Mouse (Mus musculus): ENCODE measurements at regions not wholly inside any gene's neighbourhood (a gene's known extent, or its start where the extent isn't known, plus 50 kb on each side); places are given as distances from the start of the nearest gene placed in this dataset.

DNA sequence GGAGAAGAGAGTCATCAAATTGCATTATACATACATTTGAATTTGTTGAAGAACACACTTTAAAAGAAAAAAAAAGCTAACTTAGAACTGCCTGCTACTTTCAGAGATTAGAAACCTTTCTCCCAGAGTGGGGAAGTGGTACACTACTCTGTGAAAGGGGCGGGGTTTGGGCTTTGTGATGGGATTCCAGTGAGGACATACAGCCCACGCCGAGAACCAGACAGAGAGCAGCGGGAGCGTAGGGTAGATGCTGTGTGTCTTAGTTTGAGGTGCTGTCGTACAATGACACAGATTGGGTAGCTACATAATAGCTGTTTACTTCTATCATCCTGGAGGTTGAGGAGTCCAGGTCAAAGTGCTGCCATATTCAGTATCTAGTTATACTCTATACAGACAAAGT, 136.5 kb upstream of the Serpine2 start:
- DNase-seq (ENCODE audit: low read depth, low spot score) = no peak
- ChIA-PET POLR2A (no interaction called here), CTCF (interaction anchor here (1.2 kb wide), 1 partner anchor 11 kb away, joined by 3 read pairs; no protein-coding TSS in a partner anchor)
- peaks cover 10% of the 10 kb centered on the region for H3K27me3 ChIP-seq
- no peak for ATAC-seq
- in situ Hi-C loops (cut with MboI; ENCODE audit: low pct_unique_long_range_greater_than_20kb) = no loop called here
- no peak for TF ChIP-seq CTCF (IDR thresholded peaks at IDR 0.05)

- DNase-seq (ENCODE audit: low read depth, low spot score) (no peak), ATAC-seq (no peak)
- no peak for TF ChIP-seq CTCF (IDR thresholded peaks at IDR 0.05)
- CTCF ChIA-PET = interaction anchor here (1.0 kb wide), 1 partner anchor 14 kb away, joined by 3 read pairs; no protein-coding TSS in a partner anchor
- POLR2A ChIA-PET = no interaction called here
- H3K27me3 ChIP-seq = no peaks in the 10 kb centered on the region
- in situ Hi-C loops (cut with MboI; ENCODE audit: low pct_unique_long_range_greater_than_20kb) = no loop called here
Observed at GRCm38 (mm10) chr1:79984721-79985120, 123.7 kb upstream of the Serpine2 start.

- in situ Hi-C loops (cut with MboI; ENCODE audit: low pct_unique_long_range_greater_than_20kb) = no loop called here
- POLR2A ChIA-PET = no interaction called here
- no peak for TF ChIP-seq CTCF (IDR thresholded peaks at IDR 0.05)
- peaks cover 17% of the 10 kb centered on the region for H3K27me3 ChIP-seq
- no peak for DNase-seq (ENCODE audit: low read depth, low spot score)
- ATAC-seq = no peak
- CTCF ChIA-PET = no interaction called here
Observed at GRCm38 (mm10) chr1:79982678-79983280, 121.8 kb upstream of the Serpine2 start.

GRCm38 (mm10) chr1:79979863-79980262, 118.9 kb upstream of the Serpine2 start:
- no peak for ATAC-seq
- peaks cover 17% of the 10 kb centered on the region for H3K27me3 ChIP-seq
- no peak for DNase-seq (ENCODE audit: low read depth, low spot score)
- CTCF ChIA-PET = no interaction called here
- POLR2A ChIA-PET = no interaction called here
- TF ChIP-seq CTCF (IDR thresholded peaks at IDR 0.05) = no peak
- in situ Hi-C loops (cut with MboI; ENCODE audit: low pct_unique_long_range_greater_than_20kb) = no loop called here

DNA sequence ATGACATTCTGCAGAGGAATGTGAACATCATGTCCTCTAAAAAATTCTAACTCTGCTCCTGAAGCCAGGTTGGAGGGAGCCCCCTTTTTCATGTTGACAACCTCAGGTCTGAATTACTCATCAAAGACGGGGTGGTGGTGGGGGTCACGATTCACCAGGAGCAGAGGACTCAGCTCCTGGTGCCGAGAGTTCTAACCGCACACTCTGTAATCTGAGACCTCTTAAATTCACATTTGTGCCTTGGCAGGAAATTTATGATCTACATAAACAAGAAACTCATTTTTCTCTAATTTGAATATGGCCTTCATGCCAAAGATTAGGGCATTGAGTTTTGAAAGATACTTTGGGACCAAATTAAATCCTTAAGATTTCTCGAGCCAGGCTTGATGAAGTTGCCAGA, 117.2 kb upstream of the Serpine2 start:
- ATAC-seq (no peak), DNase-seq (ENCODE audit: low read depth, low spot score) (no peak)
- in situ Hi-C loops (cut with MboI; ENCODE audit: low pct_unique_long_range_greater_than_20kb) = no loop called here
- ChIA-PET CTCF (no interaction called here), POLR2A (no interaction called here)
- H3K27me3 ChIP-seq = peaks cover 17% of the 10 kb centered on the region
- no peak for TF ChIP-seq CTCF (IDR thresholded peaks at IDR 0.05)

DNA sequence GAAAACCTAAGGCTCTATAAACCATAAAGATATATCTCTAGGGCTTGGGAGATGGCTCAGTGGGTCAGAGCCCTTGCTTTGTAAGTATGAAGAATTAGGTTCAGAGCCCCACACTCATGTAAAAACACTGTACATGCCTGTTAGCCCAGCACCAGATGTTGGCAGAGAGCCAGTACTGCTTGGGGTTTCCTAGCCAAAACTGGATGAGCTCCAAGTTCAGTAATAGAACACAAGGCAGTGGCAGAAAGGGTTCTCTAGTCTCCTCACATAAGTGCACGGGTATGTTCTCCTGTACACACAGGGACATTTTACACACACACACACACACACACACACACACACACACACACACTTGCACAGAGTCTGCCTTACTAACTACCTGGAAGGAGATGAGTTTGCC, 95.1 kb upstream of the Serpine2 start:
- ChIA-PET POLR2A (no interaction called here), CTCF (interaction anchor here (0.6 kb wide), 1 partner anchor 224 kb away, joined by 3 read pairs; no protein-coding TSS in a partner anchor)
- TF ChIP-seq CTCF (IDR thresholded peaks at IDR 0.05) = no peak
- peaks cover 16% of the 10 kb centered on the region for H3K27me3 ChIP-seq
- in situ Hi-C loops (cut with MboI; ENCODE audit: low pct_unique_long_range_greater_than_20kb) = no loop called here
- no peak for ATAC-seq
- no peak for DNase-seq (ENCODE audit: low read depth, low spot score)

DNA sequence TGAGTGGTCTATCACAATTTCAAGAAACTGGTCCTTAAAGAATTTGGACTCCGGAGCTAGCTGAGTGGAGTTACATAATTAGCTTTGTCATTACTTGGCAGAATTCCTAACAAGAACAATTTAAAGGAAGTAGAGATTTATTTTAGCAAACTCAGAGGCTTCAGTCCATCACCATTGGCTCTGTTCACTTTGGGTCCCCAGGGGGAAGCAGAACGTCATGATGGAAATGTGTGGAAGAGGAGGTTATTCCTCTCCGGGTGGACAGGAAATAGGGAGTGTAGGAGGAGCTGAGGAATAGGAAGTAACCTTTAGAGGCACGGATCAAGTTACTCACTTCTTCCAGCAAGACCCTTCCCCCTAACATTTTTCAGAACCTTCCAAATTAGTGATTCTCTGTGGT, 83.3 kb upstream of the Serpine2 start:
- POLR2A ChIA-PET = no interaction called here
- CTCF ChIA-PET = no interaction called here
- in situ Hi-C loops (cut with MboI; ENCODE audit: low pct_unique_long_range_greater_than_20kb) = no loop called here
- no peak for TF ChIP-seq CTCF (IDR thresholded peaks at IDR 0.05)
- H3K27me3 ChIP-seq = peaks cover 5% of the 10 kb centered on the region
- ATAC-seq (no peak), DNase-seq (ENCODE audit: low read depth, low spot score) (no peak)

DNA sequence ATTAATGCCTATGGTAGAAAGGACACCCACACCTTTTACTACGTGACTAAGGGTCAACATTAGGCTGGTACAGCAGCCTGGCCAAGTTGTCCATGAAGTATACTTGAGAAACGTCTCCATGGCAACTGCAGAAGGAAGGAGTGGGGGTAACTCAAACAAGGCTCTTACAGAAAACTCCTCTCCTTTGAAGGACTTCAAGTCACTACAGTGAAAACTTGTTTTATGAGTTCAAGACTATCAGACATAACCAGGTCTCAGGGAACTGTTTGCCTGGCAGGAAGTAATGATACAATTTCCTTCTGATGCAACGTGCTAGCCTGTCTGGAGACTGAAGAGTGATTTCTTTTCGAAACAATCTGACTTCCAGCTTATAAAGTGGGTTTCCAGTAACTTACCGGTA, 71.5 kb upstream of the Serpine2 start:
- in situ Hi-C loops (cut with MboI; ENCODE audit: low pct_unique_long_range_greater_than_20kb) = no loop called here
- no peak for TF ChIP-seq CTCF (IDR thresholded peaks at IDR 0.05)

DNA sequence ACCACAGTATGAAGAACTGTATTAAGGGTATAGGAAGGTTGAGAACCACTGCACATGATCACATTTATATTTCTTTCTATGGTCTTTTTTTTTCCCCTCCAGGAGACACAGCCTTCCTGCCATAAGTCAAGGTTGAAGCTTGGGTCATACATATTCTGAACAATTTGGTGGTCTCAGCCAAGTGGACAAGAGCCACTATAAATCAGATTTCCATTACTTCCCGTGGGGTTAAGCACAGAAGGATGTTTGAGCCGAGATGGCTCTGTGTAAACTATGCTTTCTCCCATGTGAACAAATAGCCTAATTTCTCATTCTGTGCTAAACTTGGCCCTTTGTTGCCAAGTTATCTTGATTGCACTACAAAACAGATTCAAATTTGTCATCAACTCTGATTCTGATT, 66.8 kb upstream of the Serpine2 start:
- DNase-seq (ENCODE audit: low read depth, low spot score) = no peak
- ATAC-seq = no peak
- in situ Hi-C loops (cut with MboI; ENCODE audit: low pct_unique_long_range_greater_than_20kb) = no loop called here
- peaks cover 25% of the 10 kb centered on the region for H3K27me3 ChIP-seq
- TF ChIP-seq CTCF (IDR thresholded peaks at IDR 0.05) = no peak
- CTCF ChIA-PET = interaction anchor here (0.9 kb wide), 1 partner anchor 26 kb away, joined by 3 read pairs; no protein-coding TSS in a partner anchor
- POLR2A ChIA-PET = no interaction called here

More for the DNA sequence above, 71.5 kb upstream of the Serpine2 start:
- DNase-seq (ENCODE audit: low read depth, low spot score) (no peak), ATAC-seq (no peak)
- CTCF ChIA-PET = no interaction called here
- H3K27me3 ChIP-seq = peaks cover 24% of the 10 kb centered on the region
- POLR2A ChIA-PET = interaction anchor here (1.1 kb wide), 1 partner anchor 63 kb away, joined by 4 read pairs; no protein-coding TSS in a partner anchor

DNA sequence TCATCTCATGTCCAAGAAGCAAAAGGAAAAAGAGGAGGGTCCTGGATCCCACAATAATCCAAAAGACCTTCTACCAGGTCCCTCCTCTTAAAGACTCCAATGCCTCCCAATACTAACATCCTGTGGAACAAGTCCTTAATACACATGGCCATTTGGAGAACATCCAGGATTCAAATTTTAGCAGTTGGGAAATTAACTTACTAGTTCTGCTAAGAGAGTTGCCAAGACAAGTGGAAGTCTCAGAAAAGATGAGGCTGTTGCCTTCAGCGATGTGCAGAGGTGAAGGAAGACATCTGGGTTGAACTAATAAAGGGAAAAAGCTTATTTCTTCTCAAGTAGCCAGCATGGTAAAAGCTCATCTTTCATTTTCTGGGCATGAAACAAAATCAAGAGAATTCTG, 64.8 kb upstream of the Serpine2 start:
- POLR2A ChIA-PET = no interaction called here
- DNase-seq (ENCODE audit: low read depth, low spot score) = no peak
- in situ Hi-C loops (cut with MboI; ENCODE audit: low pct_unique_long_range_greater_than_20kb) = no loop called here
- TF ChIP-seq CTCF (IDR thresholded peaks at IDR 0.05) = no peak
- H3K27me3 ChIP-seq = peaks cover 25% of the 10 kb centered on the region
- CTCF ChIA-PET = no interaction called here
- ATAC-seq = no peak

- ATAC-seq (no peak), DNase-seq (ENCODE audit: low read depth, low spot score) (no peak)
- CTCF ChIA-PET = no interaction called here
- no peak for TF ChIP-seq CTCF (IDR thresholded peaks at IDR 0.05)
- H3K27me3 ChIP-seq = peaks cover 4% of the 10 kb centered on the region
- in situ Hi-C loops (cut with MboI; ENCODE audit: low pct_unique_long_range_greater_than_20kb) = no loop called here
- POLR2A ChIA-PET = no interaction called here
Observed at GRCm38 (mm10) chr1:79921890-79922289, 60.9 kb upstream of the Serpine2 start.

DNA sequence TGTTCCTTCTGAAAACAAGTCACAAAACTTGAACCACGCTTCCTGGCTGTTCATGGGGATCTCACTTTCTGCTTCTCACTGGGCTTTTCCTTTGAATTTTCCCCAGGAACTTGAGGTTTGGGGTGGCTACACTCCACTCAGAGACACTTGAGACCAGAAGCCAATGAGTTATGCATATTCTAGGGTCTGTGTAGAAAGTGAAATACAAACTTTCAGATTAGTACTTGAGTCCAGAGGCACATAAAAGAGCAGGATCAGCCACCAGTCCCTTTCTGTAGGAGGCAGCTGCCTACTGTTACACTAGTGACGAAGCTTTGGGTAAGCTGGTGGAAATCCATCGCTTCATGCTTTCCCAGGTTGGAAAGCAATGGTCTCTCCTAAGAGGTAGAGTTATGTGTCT, 60.4 kb upstream of the Serpine2 start:
- ATAC-seq (no peak), DNase-seq (ENCODE audit: low read depth, low spot score) (no peak)
- peaks cover 8% of the 10 kb centered on the region for H3K27me3 ChIP-seq
- CTCF ChIA-PET = no interaction called here
- POLR2A ChIA-PET = no interaction called here
- TF ChIP-seq CTCF (IDR thresholded peaks at IDR 0.05) = no peak
- in situ Hi-C loops (cut with MboI; ENCODE audit: low pct_unique_long_range_greater_than_20kb) = no loop called here

All from Patski (cell line).